Mouse (Mus musculus): ENCODE data around the gene 9130409I23Rik.
"Not testable (repeated sequence)": the region's sequence is repeated elsewhere in the genome, so short reads cannot be mapped to it uniquely, and the experiment has no call there.

9130409I23Rik gene

DNA sequence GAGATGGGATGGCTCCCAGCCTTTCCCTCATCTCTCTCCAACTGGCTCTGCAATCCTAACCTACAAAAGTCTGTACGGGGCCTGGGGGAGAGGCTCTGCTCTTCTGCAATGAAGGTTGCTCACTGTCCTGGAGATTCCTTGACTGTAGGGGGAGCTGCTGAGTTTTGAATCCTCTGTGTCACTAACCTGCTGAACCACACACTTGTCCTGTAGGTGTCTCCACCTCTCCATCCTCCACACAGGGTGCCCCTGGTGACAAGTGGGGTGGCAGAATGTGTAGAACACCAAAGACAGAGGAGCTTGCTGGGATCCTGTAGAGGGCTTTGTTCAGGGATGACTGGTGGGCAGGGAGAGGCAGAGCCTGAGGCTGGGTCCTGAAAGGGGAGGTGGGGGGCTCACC, 28.8 kb upstream of the 9130409I23Rik start:
- no peak for DNase-seq (ENCODE audit: extremely low read depth, low read depth, low spot score)

DNA sequence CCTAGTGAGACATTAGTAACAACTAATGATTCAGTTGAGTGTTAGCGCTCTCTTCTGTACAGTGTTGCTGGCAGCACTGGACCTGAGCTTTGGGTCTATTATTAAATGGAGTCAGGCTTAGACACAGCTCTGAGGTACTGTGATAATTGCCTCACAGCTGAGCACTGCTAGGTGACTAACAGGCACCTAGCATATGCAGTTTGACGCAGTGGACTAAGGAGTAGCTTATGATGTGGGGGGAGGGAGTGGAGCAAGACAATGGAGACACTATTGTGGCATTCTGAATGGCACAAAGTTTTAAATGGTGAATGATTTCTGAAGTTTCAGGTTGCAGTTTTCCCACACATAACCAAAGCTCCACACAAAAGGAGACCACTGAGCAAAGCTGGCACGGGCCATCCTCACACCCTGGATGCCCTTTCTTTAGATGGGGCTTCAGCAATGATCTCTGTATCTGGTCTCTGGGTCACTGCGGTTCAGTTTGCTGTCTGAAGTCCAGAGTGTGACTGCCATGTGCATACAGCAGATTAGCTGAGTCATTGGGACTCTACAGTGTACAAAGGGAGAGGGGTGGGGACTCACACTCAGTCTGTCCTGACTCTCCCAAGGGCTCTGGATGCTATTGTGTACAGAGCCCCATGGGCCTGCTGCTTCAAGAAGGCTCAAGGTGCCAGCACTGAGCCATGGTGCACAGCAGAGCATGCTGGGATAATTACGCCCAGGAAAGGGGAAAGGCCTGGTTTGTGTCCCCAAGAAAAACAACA, 15.8 kb upstream of the 9130409I23Rik start:
- DNase-seq (ENCODE audit: extremely low read depth, low read depth, low spot score): not testable (repeated sequence)

DNA sequence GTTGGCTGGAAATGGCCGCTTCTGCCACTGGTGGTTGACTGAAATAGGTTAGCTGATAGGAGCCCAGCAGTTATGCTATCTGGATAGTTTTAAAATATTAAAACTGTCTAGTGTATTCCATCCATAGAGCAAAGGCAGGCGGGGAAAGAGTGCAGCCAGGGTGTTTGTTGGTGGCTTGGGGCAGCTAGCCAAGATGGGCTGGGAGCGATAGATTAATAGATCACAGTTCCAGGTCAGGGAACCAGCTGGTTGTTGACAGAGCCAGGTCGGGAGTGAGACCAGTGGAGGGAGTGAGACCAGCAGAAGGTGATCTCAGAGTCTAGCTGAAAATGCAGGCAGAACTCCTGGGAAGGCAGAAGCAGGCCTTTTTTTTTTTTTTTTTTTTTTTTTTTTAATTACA, 13.4 kb upstream of the 9130409I23Rik start:
- DNase-seq (ENCODE audit: extremely low read depth, low read depth, low spot score): no peak

DNA sequence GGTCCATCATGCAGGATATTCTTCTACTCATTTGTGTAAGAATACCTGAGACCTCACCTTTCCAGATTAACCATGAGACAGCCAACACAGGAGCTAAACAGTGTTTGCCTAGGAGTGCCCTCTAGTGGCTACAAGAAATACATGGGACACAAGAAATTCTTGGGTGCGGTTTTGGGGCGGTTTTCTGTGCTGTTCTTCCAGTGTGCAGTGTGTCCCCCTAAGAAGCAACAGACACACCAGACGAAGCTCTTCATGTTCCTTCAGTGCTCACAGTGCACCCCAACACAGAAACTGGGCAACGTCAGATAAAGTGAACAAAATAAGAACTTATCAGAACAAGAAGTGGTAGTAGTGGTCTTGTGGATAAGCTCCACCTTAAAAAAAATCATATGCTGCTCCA, 11.4 kb upstream of the 9130409I23Rik start:
- no peak for DNase-seq (ENCODE audit: extremely low read depth, low read depth, low spot score)

DNA sequence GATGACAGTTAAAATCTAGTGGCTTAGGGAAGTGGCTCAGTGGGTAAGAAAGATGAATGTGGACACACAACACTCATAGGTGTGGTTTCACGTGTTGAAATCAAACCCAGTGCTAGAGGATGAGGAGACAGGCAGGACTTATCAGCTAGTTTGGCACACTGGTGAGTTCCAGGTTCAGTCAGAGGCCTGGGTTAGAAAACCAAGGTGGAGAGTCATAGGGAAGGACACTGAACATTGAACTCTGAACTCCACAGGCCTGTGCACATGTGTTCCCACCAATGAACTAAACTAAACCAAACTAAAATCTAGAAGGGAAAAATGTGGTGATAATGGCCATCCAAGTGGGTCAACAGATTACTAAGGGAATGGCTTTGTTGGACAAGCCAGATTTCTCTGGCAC, 3.5 kb upstream of the 9130409I23Rik start:
- DNase-seq (ENCODE audit: extremely low read depth, low read depth, low spot score): no peak

DNA sequence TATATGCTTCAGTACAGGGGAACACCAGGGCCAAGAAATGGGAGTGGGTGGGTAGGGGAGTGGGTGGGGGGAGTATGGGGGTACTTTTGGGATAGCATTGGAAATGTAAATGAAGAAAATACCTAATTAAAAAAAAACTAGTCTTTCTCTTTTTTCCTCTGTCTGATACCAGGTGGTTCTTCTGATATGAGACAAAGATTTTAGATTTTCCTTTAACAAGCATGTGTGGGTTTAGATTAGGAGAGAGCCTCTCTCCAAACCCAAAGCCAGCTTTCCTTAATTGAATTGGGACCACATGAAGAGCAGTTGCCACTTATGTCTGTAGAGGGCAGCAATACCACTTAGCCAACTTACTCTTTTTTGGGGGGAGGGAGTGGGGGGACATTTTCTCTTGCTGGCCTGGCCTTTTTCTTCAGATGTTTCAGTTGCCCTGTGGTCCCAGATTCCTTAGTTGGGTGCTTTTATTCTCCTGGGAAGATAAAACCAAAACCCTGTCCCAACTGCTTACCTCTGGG, 1.7 kb upstream of the 9130409I23Rik start:
- no peak for DNase-seq (ENCODE audit: extremely low read depth, low read depth, low spot score)

DNA sequence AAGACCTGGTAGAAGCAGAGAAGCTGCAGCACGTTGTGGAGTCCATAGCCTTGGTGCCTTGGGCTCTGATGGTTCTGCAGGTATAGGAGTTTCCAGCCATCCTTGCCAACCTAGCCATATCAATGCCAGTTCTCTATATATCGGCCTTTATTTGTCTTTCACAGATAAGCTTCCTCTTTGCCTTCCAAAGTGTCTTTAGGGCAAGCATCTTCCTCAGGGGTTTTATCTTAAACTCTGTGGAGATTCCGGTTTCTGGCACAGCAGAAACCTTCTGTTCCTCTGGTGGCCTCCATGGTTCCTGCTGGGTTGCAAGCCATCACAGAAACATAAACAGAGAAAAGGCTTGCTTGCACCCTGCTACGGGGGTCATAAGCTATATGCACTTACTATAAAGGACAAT, 1.9 kb downstream of the 9130409I23Rik start:
- no peak for DNase-seq (ENCODE audit: extremely low read depth, low read depth, low spot score)

DNA sequence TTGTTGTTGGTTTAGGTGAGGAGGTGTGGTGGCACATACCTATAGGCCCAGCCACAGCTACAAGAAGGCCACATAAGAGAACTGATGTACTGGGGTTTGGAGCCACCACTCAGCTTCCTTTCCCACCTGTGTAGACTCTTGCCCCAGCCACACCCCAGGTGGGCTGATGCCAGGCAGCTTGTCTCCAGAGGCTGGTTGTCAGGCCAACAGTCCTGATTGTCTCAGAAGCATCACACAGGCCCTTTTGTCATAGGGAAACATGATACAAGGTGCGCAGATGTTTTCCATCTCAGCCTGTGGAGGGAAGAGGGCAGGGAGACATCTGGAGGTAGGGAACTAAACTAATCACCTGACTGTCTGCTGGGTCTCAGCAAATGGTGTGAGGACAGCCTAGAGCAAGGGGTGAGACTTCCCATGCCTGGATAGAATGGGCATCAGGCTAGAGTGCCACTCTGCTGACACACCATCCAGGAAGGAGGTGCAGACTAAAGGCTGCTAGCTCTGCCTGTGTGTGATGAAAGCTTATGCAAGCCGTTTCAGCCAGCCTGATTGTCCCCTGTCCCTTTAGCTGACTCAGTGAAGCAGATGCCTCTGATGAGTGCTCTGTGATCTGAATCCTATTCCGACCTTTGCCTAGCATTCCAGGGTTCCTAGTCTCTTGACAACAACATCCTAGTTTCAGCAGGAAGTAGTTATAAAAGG, 10.9 kb downstream of the 9130409I23Rik start:
- DNase-seq (ENCODE audit: extremely low read depth, low read depth, low spot score): no peak

DNA sequence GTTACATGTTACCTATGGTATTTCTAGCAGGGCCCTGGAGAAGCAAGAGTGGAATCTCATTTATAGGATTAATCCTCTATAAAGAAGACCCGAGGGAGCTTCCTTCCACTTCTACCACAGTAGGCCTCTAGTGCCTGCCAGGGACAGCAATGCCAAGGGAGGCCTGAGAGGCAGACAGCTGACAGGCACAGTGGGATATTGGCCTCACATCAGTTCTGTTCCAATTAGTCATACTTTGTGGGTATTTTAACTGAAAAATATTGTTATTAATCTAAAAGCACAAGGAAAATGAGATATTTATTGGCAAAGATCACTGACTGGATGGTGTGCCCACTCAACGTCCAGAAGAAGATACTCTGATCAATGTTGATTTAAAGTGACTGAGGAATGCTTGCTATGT, 13.0 kb downstream of the 9130409I23Rik start:
- DNase-seq (ENCODE audit: extremely low read depth, low read depth, low spot score): no peak

DNA sequence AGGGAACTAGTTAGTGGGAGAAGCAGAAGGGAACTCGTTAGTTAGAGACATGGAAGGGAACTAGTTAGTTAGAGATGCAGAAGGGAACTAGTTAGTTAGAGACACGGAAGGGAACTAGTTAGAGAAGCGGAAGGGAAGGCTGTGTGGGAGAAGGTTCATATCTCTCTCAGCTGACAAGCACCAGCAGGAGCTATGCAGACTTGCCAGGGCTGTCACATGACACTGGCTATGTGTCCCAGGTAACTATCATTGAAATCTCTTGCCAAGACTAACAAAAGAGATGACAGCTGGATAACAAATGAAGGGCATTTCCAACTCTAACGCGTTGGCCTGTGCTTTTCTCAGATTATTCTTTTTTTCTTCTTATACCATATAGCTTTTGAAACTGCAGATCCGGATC, 13.6 kb downstream of the 9130409I23Rik start:
- DNase-seq (ENCODE audit: extremely low read depth, low read depth, low spot score): no peak

DNA sequence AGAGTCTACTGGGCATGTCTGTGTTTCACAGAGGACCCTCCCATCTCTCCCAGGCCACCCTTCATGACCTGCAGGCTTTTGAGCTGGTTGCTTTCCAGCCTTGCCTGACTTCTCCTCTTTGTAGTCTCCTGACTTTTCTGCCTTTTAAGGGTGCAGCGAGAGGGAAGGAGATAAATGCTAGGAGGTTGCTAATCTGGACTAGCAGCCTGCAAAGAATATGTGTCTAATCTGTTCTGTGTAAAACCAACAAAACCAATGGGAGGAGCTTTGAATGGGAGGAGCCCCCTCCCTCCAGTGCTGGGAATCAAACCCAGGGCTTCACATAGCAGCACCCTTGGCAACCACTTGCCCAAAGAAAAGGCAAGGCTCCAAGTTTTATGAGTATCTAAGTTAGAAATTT, 17.3 kb downstream of the 9130409I23Rik start:
- no peak for DNase-seq (ENCODE audit: extremely low read depth, low read depth, low spot score)

DNA sequence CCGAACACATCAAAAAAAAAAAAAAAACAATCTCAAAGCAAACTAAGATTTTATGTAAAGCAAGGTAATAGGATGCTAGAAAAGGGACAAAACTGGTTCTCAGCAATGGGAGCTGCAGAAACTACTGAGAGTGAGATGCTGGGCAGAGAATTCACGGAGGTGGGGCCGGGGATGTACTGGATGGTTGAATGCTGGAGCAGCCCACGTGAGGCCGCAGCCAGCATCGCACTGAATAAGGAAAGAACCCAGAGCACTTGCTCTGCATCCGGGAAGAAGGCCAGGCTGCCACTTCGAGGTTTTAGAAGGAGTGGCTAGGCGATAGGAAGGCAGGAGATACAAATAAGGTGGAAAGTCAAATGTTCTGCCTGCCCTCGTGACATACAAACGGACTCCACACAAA, 18.6 kb downstream of the 9130409I23Rik start:
- DNase-seq (ENCODE audit: extremely low read depth, low read depth, low spot score): no peak

DNA sequence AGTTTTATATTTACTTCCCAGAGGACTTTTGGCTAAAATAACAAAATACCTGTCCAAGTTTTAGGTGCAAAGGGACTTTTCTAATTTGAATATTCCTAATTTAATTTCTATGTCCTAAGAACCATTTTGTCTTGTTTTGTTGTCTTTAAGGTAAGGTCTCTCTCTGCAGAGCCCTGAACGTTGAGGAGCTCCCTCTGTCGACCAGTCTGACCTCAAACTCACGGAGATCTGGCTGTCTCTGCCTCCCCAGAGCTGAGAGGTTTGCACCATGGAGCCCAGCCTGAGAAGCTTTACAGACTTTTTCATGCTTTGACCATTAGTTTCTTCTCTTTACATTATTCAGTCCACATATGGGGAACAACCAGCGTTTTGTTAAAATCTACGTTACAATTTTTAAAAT, 22.0 kb downstream of the 9130409I23Rik start:
- DNase-seq (ENCODE audit: extremely low read depth, low read depth, low spot score): no peak

DNA sequence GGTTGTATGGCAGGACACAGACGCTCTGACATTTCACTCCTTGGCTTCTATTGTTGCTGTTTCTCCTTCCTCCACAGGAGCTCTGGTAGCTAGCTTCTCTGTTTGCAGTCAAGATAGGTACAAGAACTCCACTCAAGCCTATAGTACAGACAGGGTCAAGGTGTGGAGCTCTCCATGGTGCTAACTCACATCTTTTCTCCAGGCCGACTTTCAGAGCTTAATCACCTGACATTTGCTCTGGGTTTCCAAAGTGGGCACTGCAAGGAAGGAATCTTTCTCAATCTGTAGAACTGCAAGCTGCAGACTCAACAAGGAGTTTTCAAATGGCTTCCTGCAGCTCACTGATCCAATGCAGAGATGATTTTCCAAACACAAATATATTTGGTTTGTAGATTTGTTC, 33.0 kb downstream of the 9130409I23Rik start:
- DNase-seq (ENCODE audit: extremely low read depth, low read depth, low spot score): no peak

DNA sequence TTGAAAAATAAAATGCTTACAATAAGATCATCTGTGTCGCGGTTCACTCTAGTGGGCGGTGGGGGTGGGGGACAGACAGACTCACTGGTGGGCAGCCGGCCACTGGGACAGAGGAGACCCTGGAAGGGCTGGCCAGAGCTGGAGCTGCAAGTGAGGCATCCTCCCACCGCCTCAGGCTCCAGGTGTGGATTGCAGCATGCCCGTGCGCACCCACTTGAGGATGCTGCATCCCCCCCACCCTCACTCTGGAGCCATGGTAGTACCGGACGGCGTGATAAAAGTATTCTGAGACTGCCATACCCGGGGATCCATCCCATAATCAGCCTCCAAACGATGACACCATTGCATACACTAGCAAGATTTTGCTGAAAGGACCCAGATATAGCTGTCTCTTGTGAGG, 39.0 kb downstream of the 9130409I23Rik start:
- no peak for DNase-seq (ENCODE audit: extremely low read depth, low read depth, low spot score)
